Mouse (Mus musculus): ENCODE data around the gene Arhgef26. TPM values are rescaled to one million over a fixed set of nuclear protein-coding genes. Genes with fewer than 3 reads are reported as not detected.

Gene Arhgef26
- total and polyA plus RNA-seq, 2 experiments: 10.4 to 29.2 TPM

- peaks cover 11% of the 10 kb centered on the region; the same call in 1 of the 2 replicates for H3K79me2 ChIP-seq (ENCODE audit: control insufficient read depth, insufficient read depth, low read length)
- peak overlapping the region; percentile 97 for H3K27ac ChIP-seq (replicated peaks; ENCODE audit: insufficient read depth, low read depth, low read length)
- no peak for TF ChIP-seq CTCF (IDR thresholded peaks at IDR 0.05; ENCODE audit: low read depth, low read length)
- no peak for TF ChIP-seq POLR2A (IDR thresholded peaks at IDR 0.05; ENCODE audit: extremely low read depth, insufficient read depth, low read length)
- H3K9ac ChIP-seq (ENCODE audit: low read depth, low read length): peak overlapping the region; percentile 31; the same call in 1 of the 2 replicates
- WGBS: 23% methylated on average over 6 of the region's 6 CpGs
- H3K36me3 ChIP-seq (ENCODE audit: control insufficient read depth, insufficient read depth, low read length): peaks cover 31% of the 10 kb centered on the region
- no peaks in the 10 kb centered on the region for H3K27me3 ChIP-seq (ENCODE audit: control insufficient read depth, insufficient read depth, low read length)
- H3K4me1 ChIP-seq (ENCODE audit: control insufficient read depth, insufficient read depth, low read length): peaks cover 21% of the 10 kb centered on the region
- H3K4me3 ChIP-seq (ENCODE audit: insufficient read depth, low read depth, low read length): peak overlapping the region; percentile 10; the same call in 1 of the 2 replicates
- peak; percentile 98 for DNase-seq (ENCODE audit: extremely low read depth, low read depth, low spot score)
Measured at GRCm38 (mm10) chr3:62348514-62349217, 10.5 kb downstream of the Arhgef26 start.

- Histone ChIP-seq H3K9ac (ENCODE audit: low read depth, low read length) (peak overlapping the region; percentile 4; the same call in 1 of the 2 replicates), H3K36me3 (ENCODE audit: control insufficient read depth, insufficient read depth, low read length) (peaks cover 28% of the 10 kb centered on the region), H3K27ac (replicated peaks; ENCODE audit: insufficient read depth, low read depth, low read length) (peak overlapping the region; percentile 83), H3K4me1 (ENCODE audit: control insufficient read depth, insufficient read depth, low read length) (peaks cover 21% of the 10 kb centered on the region), H3K4me3 (ENCODE audit: insufficient read depth, low read depth, low read length) (no peak overlapping the region), H3K79me2 (ENCODE audit: control insufficient read depth, insufficient read depth, low read length) (peaks cover 14% of the 10 kb centered on the region; the same call in 1 of the 2 replicates), H3K27me3 (ENCODE audit: control insufficient read depth, insufficient read depth, low read length) (no peaks in the 10 kb centered on the region)
- no peak for TF ChIP-seq POLR2A (IDR thresholded peaks at IDR 0.05; ENCODE audit: extremely low read depth, insufficient read depth, low read length)
- TF ChIP-seq CTCF (IDR thresholded peaks at IDR 0.05; ENCODE audit: low read depth, low read length): no peak
- DNase-seq (ENCODE audit: extremely low read depth, low read depth, low spot score): peak; percentile 100
- WGBS: 28% methylated on average over 11 of the region's 11 CpGs
Measured at GRCm38 (mm10) chr3:62349218-62349897, 11.2 kb downstream of the Arhgef26 start.

GRCm38 (mm10) chr3:62352071-62352470 lies 13.9 kb downstream of the Arhgef26 start:
- no peaks in the 10 kb centered on the region for H3K27me3 ChIP-seq (ENCODE audit: control insufficient read depth, insufficient read depth, low read length)
- peaks cover 25% of the 10 kb centered on the region for H3K36me3 ChIP-seq (ENCODE audit: control insufficient read depth, insufficient read depth, low read length)
- no peak overlapping the region for H3K9ac ChIP-seq (ENCODE audit: low read depth, low read length)
- peak overlapping the region; percentile 94 for H3K27ac ChIP-seq (replicated peaks; ENCODE audit: insufficient read depth, low read depth, low read length)
- no peak overlapping the region for H3K4me3 ChIP-seq (ENCODE audit: insufficient read depth, low read depth, low read length)
- H3K79me2 ChIP-seq (ENCODE audit: control insufficient read depth, insufficient read depth, low read length): peaks cover 24% of the 10 kb centered on the region
- H3K4me1 ChIP-seq (ENCODE audit: control insufficient read depth, insufficient read depth, low read length): peaks cover 19% of the 10 kb centered on the region
- no peak for TF ChIP-seq CTCF (IDR thresholded peaks at IDR 0.05; ENCODE audit: low read depth, low read length)
- TF ChIP-seq POLR2A (IDR thresholded peaks at IDR 0.05; ENCODE audit: extremely low read depth, insufficient read depth, low read length): no peak
- WGBS: 15% methylated on average over 4 of the region's 4 CpGs
- DNase-seq (ENCODE audit: extremely low read depth, low read depth, low spot score): peak; percentile 94

- Histone ChIP-seq H3K27me3 (ENCODE audit: control insufficient read depth, insufficient read depth, low read length) (no peaks in the 10 kb centered on the region), H3K36me3 (ENCODE audit: control insufficient read depth, insufficient read depth, low read length) (peaks cover 19% of the 10 kb centered on the region), H3K4me3 (ENCODE audit: insufficient read depth, low read depth, low read length) (no peak overlapping the region), H3K4me1 (ENCODE audit: control insufficient read depth, insufficient read depth, low read length) (peaks cover 15% of the 10 kb centered on the region), H3K9ac (ENCODE audit: low read depth, low read length) (no peak overlapping the region), H3K79me2 (ENCODE audit: control insufficient read depth, insufficient read depth, low read length) (peaks cover 24% of the 10 kb centered on the region), H3K27ac (replicated peaks; ENCODE audit: insufficient read depth, low read depth, low read length) (peak overlapping the region; percentile 94)
- TF ChIP-seq POLR2A (IDR thresholded peaks at IDR 0.05; ENCODE audit: extremely low read depth, insufficient read depth, low read length): no peak
- no peak for TF ChIP-seq CTCF (IDR thresholded peaks at IDR 0.05; ENCODE audit: low read depth, low read length)
- DNase-seq (ENCODE audit: extremely low read depth, low read depth, low spot score): peak; percentile 90
- 58% methylated on average over 4 of the region's 4 CpGs for WGBS
Measured at GRCm38 (mm10) chr3:62352876-62353275, 14.7 kb downstream of the Arhgef26 start.

- no peak for TF ChIP-seq CTCF (IDR thresholded peaks at IDR 0.05; ENCODE audit: low read depth, low read length)
- no peak for TF ChIP-seq POLR2A (IDR thresholded peaks at IDR 0.05; ENCODE audit: extremely low read depth, insufficient read depth, low read length)
- H3K79me2 ChIP-seq (ENCODE audit: control insufficient read depth, insufficient read depth, low read length): peaks cover 9% of the 10 kb centered on the region; the same call in 1 of the 2 replicates
- 60% methylated on average over 5 of the region's 5 CpGs for WGBS
- H3K36me3 ChIP-seq (ENCODE audit: control insufficient read depth, insufficient read depth, low read length): peaks cover 8% of the 10 kb centered on the region
- no peak overlapping the region for H3K27ac ChIP-seq (replicated peaks; ENCODE audit: insufficient read depth, low read depth, low read length)
- H3K4me3 ChIP-seq (ENCODE audit: insufficient read depth, low read depth, low read length): no peak overlapping the region
- no peak overlapping the region for H3K9ac ChIP-seq (ENCODE audit: low read depth, low read length)
- H3K27me3 ChIP-seq (ENCODE audit: control insufficient read depth, insufficient read depth, low read length): no peaks in the 10 kb centered on the region
- H3K4me1 ChIP-seq (ENCODE audit: control insufficient read depth, insufficient read depth, low read length): no peaks in the 10 kb centered on the region
- DNase-seq (ENCODE audit: extremely low read depth, low read depth, low spot score): no peak
Measured at GRCm38 (mm10) chr3:62367882-62368281, 29.7 kb downstream of the Arhgef26 start.

All from liver, adult 2 months (tissue).